Mouse (Mus musculus): Measurements from ENCODE around the gene Cisd2.

Gene Cisd2

DNA sequence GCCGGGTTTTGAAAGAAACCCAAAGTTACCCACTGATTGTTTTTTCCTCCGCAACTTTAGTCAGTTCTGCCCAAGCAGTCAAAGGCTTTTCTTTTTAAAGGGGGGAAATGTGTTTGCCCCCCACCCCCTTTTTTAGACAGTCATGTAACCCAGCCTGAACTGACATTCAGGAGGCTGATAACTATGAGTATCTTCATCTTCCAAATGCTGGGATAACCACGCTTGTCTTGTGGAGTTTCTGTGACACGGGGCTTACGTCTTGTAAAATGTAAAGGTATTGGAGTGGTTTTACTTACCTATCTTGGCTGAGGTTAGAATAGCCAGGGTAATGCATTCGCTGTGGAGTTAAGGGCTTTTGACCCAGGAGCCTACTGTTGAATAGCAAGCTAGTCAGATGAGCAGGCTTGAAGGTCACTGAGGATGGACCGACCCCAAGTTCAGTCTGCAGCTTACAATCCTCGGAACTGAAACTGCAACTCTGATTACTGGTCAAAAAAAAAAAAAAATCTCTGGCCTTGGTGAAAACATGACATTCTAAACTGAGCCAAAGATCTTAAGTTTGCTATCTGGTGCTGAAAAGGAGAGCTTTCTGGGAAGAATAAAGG, at the start of gene Cisd2:
Gene Cisd2, minus strand, starts transcription at position 318 of the 605 bp plus-strand sequence.
- DNase-seq (ENCODE audit: low read depth in 1 of 2, low spot score in 2 of 2): no peak

- DNase-seq (ENCODE audit: low read depth in 1 of 2, low spot score in 2 of 2): no peak
These were observed 47.1 kb upstream of the Cisd2 start for GRCm38 (mm10) chr3:135470823-135471222.

- DNase-seq (ENCODE audit: low read depth in 1 of 2, low spot score in 2 of 2): no peak
These were observed 46.2 kb upstream of the Cisd2 start for GRCm38 (mm10) chr3:135469974-135470373.

DNA sequence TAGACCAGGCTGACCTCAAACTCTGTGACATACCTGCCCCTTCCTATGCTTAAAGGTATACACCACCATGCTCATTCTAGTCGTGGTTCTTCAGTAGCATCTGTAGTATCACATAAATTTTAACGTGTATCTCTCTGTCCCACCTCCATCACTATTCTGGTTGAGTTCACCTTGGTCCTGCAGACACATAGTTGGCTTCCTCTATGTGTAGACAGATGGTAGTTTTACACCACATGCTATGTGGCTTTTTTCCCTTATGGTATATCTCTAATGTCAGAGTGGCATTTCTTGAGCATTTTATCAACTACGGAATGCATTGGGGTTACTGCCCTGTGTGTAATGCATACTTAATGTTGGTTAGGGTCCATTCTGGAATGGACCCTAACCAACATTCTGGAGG, 45.4 kb upstream of the Cisd2 start:
- no peak for DNase-seq (ENCODE audit: low read depth in 1 of 2, low spot score in 2 of 2)

DNA sequence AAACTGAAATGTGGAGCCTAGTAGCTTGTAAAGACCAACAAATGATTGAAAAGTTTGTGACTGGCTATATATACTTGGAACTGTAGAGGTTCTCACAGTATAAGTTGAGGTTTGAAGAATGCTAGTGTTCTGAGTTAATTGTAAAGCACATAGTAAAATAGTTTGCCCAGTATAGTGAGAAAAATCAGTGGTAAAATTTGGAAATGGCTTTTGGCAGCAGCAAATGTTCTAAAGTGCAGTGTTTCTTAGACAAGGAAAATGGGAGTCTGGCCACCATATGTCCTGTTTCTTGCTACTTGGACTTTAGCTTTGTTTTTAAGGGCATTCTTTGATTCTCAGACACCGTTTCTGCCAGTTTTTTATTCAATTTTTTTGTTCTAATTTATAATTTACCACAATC, 44.7 kb upstream of the Cisd2 start:
- DNase-seq (ENCODE audit: low read depth in 1 of 2, low spot score in 2 of 2): no peak

GRCm38 (mm10) chr3:135458981-135459380, 35.3 kb upstream of the Cisd2 start:
- DNase-seq (ENCODE audit: low read depth in 1 of 2, low spot score in 2 of 2): no peak

DNA sequence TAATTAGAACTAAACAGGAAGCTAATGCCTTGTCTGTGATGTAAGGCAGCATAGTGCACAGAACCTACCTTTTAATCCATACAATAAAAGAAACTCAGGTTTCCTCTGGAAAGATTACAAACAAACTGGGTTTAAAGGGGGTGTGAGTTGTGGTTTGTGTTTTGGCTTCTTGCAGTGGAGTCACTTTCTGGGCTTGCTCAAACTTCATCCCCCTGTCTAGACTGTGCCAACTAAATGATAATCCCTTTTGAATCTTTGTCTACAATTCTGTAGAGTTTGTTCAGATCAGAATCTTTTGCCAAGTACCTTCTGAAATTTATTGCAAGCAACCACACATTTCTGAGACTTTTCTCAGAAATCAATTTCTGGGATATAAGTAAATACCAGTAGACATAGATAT, 21.2 kb upstream of the Cisd2 start:
- no peak for DNase-seq (ENCODE audit: low read depth in 1 of 2, low spot score in 2 of 2)

DNA sequence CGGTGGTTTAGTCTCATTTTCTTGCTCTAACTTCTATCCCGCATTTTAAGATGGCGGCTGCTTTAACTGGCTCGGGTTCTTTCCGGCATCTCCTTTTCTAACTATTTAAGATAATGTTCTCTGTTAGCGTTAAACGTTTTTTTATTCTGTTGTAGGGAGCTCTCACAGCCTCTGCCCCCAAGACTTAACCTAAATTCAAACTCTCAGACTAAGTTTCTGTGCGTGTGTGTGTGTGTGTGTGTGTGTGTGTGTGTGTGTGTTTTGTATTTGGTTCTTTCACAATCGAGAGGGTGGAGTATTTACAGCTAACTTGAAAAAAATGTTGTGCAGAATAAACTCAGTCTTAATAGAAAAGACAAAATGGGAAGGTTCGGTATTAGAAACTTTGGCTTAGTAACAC, 16.9 kb upstream of the Cisd2 start:
- DNase-seq (ENCODE audit: low read depth in 1 of 2, low spot score in 2 of 2): no peak

GRCm38 (mm10) chr3:135440221-135440620, 16.5 kb upstream of the Cisd2 start:
- DNase-seq (ENCODE audit: low read depth in 1 of 2, low spot score in 2 of 2): peak; percentile 43 to 49

- no peak for DNase-seq (ENCODE audit: low read depth in 1 of 2, low spot score in 2 of 2)
These were observed 15.9 kb upstream of the Cisd2 start for GRCm38 (mm10) chr3:135439651-135440050.

DNA sequence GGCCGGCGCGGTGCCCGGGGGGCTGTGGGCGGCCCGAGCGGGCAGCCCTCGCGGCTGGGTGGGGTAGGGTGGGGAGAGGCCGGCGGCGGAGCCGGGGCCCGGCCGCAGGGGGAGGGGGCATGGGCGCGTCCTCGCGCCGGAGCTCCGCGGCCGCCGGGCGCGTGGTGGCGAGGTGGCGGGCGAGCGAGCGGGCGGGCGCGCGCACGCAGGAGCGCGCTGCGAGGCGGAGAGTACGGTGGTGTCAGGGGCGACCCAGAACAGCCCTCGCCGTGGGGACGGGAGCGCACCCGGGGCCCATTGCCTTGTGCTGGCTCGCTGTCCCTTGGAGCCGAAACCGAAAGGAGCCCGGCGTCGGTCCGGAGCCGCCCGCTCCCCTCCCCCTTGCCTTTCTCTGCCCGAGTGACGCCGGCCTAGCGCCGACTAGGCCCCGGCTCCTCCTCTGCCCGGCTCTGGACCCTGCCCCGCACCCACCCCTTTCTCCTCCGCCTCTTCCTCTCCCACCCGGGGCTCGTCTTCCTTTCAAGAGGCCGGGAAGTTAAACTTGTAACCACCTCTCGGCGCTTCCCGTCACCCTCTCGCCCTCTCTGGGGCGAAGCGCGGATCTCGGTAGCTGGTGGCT, 15.3 kb upstream of the Cisd2 start:
- DNase-seq (ENCODE audit: low read depth in 1 of 2, low spot score in 2 of 2): peak; percentile 66 to 85

GRCm38 (mm10) chr3:135438531-135438912, 14.8 kb upstream of the Cisd2 start:
- peak; percentile 84 to 96 for DNase-seq (ENCODE audit: low read depth in 1 of 2, low spot score in 2 of 2)

DNA sequence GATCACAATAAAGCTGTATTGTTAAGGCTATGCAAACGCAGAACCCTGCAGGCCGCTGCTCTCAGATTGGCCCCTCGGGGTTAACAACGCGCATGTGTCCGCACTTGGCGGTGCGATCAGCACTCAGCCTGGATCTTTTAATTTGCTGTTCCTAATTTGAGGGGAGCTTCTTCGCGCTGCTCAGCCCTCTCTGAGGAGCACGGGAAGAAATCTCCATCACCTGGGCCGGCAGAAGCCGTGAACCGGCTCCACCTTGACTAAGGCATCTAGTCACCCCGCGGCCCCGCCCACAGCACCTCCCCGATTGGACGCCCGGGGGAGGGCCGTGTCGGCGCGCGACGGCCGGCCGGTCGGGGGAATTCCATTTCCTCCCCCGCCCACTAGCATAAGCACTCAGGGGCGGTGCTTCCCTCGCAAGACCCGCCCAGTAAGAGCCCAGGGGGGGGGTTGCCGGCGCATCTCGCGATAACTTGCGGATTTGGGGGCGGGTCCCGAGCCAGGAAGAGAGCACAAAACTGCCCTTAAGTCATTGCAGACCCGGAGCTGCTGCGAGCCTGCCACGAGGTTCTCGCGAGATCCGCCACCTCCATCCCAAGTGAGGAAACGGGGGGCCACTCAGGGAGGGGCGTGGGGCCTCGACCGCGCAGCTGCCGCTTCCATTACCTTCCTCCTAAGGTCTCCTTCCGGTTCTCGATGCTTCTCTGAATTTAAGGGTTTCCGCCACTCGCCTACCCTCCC, 14.2 kb upstream of the Cisd2 start, which contains the start of gene Ube2d3:
Gene Ube2d3, plus strand, starts transcription at position 392 of the 738 bp plus-strand sequence.
- peak; percentile 99 for DNase-seq (ENCODE audit: low read depth in 1 of 2, low spot score in 2 of 2)

- DNase-seq (ENCODE audit: low read depth in 1 of 2, low spot score in 2 of 2): no peak
These were observed 13.3 kb upstream of the Cisd2 start for GRCm38 (mm10) chr3:135436901-135437616.

GRCm38 (mm10) chr3:135422856-135423607, 693 bp downstream of the Cisd2 start:
- DNase-seq (ENCODE audit: low read depth in 1 of 2, low spot score in 2 of 2): peak; percentile 45 to 78

DNA sequence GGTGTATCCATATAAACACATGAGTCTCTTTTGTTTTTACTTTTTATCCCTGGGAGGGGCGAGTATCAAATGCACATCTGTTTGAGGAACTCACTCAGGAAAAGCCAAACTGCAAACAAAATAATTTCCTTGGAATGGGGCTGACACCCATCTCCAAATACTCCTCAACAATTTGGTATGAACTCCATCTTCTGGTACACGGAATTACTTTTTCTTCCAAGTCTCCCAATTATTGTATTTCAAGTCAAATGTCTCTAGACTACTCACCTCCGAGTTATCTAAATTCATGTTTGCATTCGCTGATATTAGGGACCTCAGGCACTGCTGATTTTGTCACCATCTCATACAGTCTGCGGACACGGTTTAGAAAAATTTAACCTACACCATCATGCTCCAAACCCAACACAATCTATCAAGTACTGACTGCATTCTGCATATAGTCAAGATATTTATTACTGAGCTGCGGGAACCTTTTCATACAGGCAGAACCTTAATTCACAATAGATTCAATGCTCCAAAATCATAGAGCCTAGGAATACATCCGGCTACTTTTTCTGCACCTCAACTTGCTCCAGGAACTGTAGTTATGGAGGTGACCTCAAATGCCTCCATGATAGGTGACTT, 1.4 kb downstream of the Cisd2 start:
- no peak for DNase-seq (ENCODE audit: low read depth in 1 of 2, low spot score in 2 of 2)

DNA sequence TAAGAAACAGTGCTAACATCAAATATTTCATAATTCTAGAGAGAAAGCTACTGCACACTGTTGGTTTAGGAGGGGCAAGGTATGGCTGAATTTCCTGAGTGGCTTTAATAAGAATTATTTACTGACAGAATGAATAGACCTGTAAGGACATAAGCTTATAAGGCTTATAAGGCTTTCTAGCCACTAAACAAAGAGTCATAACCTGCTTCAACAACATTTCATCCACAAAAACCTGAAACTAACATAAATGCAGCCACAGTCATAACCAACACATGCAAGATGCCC, 2.5 kb downstream of the Cisd2 start:
- DNase-seq (ENCODE audit: low read depth in 1 of 2, low spot score in 2 of 2): no peak

DNA sequence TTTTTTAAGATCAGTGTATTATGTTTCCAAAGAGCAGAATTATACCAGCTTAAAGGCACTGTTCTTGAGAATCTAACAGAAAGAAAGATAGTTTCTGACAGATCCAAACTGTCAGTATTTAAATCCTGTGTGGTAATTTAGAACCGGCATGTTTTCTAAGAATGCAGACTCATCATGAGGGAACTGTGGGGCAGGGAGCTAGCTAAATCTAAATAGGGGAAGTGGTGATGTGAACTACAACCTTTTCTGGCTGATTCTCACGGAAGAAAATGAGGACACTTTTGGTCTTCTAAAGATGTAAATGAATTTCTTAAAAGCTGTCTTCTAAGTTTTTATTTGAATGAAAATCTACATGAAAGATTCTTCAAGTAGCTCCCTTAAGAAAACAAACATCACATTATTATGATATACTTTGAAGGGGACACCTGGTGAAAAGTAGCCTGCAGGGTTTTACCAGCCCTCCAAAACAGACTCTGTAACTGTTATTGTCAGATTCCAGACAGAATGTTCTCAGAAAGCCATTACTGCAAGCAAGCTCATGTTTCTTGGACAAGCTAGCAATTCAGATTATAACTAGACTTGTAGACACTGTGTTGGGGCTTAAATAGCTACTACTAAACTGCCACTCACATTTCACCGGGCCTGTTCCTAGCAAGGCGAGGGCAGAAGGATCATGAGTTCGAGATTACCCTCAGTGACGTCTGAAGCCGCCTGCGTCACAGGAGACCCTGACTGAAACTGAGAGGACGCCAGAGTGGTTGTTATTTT, 3.0 kb downstream of the Cisd2 start:
- DNase-seq (ENCODE audit: low read depth in 1 of 2, low spot score in 2 of 2): no peak

- DNase-seq (ENCODE audit: low read depth in 1 of 2, low spot score in 2 of 2): no peak
These were observed 5.9 kb downstream of the Cisd2 start for GRCm38 (mm10) chr3:135417799-135418198.

GRCm38 (mm10) chr3:135417245-135417644, 6.5 kb downstream of the Cisd2 start:
- no peak for DNase-seq (ENCODE audit: low read depth in 1 of 2, low spot score in 2 of 2)
